Mouse (Mus musculus): ENCODE measurements around the gene Klk1b11.

DNA sequence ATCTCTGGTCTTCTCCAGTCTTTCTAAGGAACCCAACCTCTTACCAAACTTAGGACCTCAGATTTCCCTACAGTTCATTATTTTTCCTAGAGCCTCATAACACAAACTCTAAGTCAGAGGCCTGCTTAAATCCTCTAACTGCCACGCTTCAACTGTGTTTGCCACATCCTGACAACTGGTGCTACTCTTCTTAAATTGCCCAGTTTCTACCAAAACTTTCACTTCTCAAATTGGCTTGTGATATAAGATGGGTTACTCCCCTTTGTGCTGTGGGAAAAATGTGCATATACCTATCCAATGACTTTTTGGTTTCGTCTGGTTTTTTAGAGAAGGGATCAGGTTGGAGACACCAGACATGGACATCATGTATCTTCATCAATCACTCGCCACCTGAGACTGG is 28.6 kb upstream of the Klk1b11 start:
- no peak for TF ChIP-seq CTCF (IDR thresholded peaks at IDR 0.05; ENCODE audit: low read depth)
- TF ChIP-seq EP300 (IDR thresholded peaks at IDR 0.05; ENCODE audit: low read depth) = no peak

Measured in heart, postnatal 0 days (tissue).